Comparison of ENCODE assay signal across 9 mouse cellular contexts in the genomic region with DNA sequence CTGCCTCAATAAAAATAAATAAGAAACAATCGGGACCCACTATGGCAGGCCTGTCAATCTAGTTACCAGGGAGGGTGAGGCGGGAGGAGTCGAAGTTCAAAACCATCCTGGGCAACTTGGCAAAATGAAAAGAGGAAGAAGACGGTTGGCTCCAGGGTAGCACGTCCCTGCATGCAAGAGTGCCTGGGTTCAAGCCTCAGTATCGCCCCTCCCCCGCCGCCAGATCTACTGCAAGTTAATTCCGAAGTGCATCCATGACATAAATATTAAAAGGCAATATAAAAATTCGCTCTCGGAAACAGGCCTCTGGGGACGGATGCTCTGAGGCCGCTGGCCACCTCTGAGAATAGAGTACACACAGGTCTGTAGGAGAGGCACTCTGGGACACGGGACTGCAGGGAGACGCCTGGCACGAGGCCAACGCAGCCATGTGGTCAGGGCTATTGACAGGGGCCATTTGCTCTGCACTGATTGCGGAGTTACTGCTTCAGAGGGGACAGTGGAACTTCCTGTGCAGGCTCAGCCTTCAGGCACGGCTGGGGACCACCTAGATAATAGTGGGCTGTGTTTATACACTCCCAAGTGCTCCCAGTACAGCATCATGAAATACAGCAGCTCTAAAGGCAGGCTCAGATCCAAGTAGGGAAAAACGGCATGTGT. TPM values are rescaled to one million over a fixed set of nuclear protein-coding genes. Genes with fewer than 3 reads are reported as not detected.
DNase-seq lines count a peak whose midpoint lies in the region; ATAC-seq lines count a peak whose summit lies in the region.
"Had no signal": no experiment of that assay in that cellular context is flagged by ENCODE, and none has a peak within 500 bp of the region (broad histone marks: within the 10 kb centered on the region; RNA-seq: fewer than 3 reads in every experiment).

No protein-coding gene starts in this region.

- peak overlapping the region; percentile 52 for H3K4me2 ChIP-seq in heart, embryonic 15.5 days
- H3K4me2 ChIP-seq in stomach, embryonic 15.5 days: peak overlapping the region; percentile 30

- H3K4me1 ChIP-seq in heart, embryonic 15.5 days (replicated peaks): peaks cover 61% of the 10 kb centered on the region
- H3K4me1 ChIP-seq in stomach, embryonic 15.5 days: peaks cover 76% of the 10 kb centered on the region

- DNase-seq in layer of hippocampus, postnatal 10 days (ENCODE audit: low spot score in 2 of 2): peak; percentile 67 to 71
- no peak for DNase-seq in layer of hippocampus, adult 8-10 months (ENCODE audit: low spot score in 2 of 2)
- peak; percentile 85 for DNase-seq in cerebellum, postnatal 10 days
- DNase-seq in kidney, postnatal 10 days: peak; percentile 91
- peak; percentile 89 for DNase-seq in lung, postnatal 36 days
- DNase-seq in gastrocnemius, adult 8-10 months (ENCODE audit: low spot score in 2 of 2): no peak

- WGBS in heart, embryonic 15.5 days: 28% methylated on average over 20 of the region's 20 CpGs
- WGBS in stomach, embryonic 15.5 days: 20% methylated on average over 20 of the region's 20 CpGs

- no peaks in the 10 kb centered on the region for H3K36me3 ChIP-seq in heart, embryonic 15.5 days
- no peaks in the 10 kb centered on the region for H3K36me3 ChIP-seq in stomach, embryonic 15.5 days

- no peaks in the 10 kb centered on the region for H3K27me3 ChIP-seq in heart, embryonic 15.5 days
- H3K27me3 ChIP-seq in stomach, embryonic 15.5 days (replicated peaks): no peaks in the 10 kb centered on the region
- H3K27me3 ChIP-seq: Patski had no signal

- H3K9me3 ChIP-seq in heart, embryonic 15.5 days (replicated peaks): no peaks in the 10 kb centered on the region
- H3K9me3 ChIP-seq in stomach, embryonic 15.5 days: no peaks in the 10 kb centered on the region

- H3K4me3 ChIP-seq in heart, embryonic 15.5 days: peak overlapping the region; percentile 24
- peak overlapping the region; percentile 5; the same call in 1 of the 2 replicates for H3K4me3 ChIP-seq in stomach, embryonic 15.5 days (replicated peaks)

- no peak overlapping the region for H3K9ac ChIP-seq in heart, embryonic 15.5 days
- H3K9ac ChIP-seq in stomach, embryonic 15.5 days: no peak overlapping the region

- peak; percentile 59 for ATAC-seq in heart, embryonic 15.5 days (replicated peaks; ENCODE audit: insufficient number of reproducible peaks, insufficient read depth, low FRiP score, low read depth)
- ATAC-seq in stomach, embryonic 15.5 days (ENCODE audit: insufficient read depth, low FRiP score, low read depth): peak; percentile 77
- ATAC-seq: Patski had no signal

- H3K27ac ChIP-seq in heart, embryonic 15.5 days: peak overlapping the region; percentile 55
- H3K27ac ChIP-seq in stomach, embryonic 15.5 days: peak overlapping the region; percentile 87

RNA-seq across cellular contexts. Expression of a gene that starts 8.9 kb away (rescaled TPM):
- 100 to 1,000 TPM; 129 to 134 TPM for total RNA-seq in layer of hippocampus, postnatal 10 days (2021)
- 100 to 1,000 TPM; 119 to 176 (median 137) TPM for total RNA-seq in layer of hippocampus, adult 8-10 months (2022)
- 28.7 and 52.8 TPM in 2 replicates for polyA plus RNA-seq in heart, embryonic 15.5 days (2015; fragmentation: Nextera tagmentation; extraction: Ambion mirVana)
- polyA plus RNA-seq in stomach, embryonic 15.5 days (2015; fragmentation: Nextera tagmentation; extraction: Ambion mirVana): 119 and 135 TPM in 2 replicates
- total RNA-seq in gastrocnemius, adult 8-10 months (2022): 1 to 10 TPM; 1.8 to 3.7 (median 3.2) TPM

RNA-seq across cellular contexts. Expression of a gene that starts 30.6 kb away (rescaled TPM):
- 1 to 10 TPM; 7.4 to 9.3 TPM for total RNA-seq in layer of hippocampus, postnatal 10 days (2021)
- total RNA-seq in layer of hippocampus, adult 8-10 months (2022): 1 to 10 TPM; 7.0 to 9.4 (median 7.3) TPM
- polyA plus RNA-seq in heart, embryonic 15.5 days (2015; fragmentation: Nextera tagmentation; extraction: Ambion mirVana): 9.1 and 10.3 TPM in 2 replicates
- polyA plus RNA-seq in stomach, embryonic 15.5 days (2015; fragmentation: Nextera tagmentation; extraction: Ambion mirVana): 12.3 and 12.8 TPM in 2 replicates
- 1 to 10 TPM in 3 of 4 experiments, under 1 TPM in 1; 0.90 to 2.1 (median 1.6) TPM for total RNA-seq in gastrocnemius, adult 8-10 months (2022)

RNA-seq across cellular contexts. Expression of a gene that starts 53.2 kb away (rescaled TPM):
- 10 to 100 TPM; 16.3 to 18.3 TPM for total RNA-seq in layer of hippocampus, postnatal 10 days (2021)
- total RNA-seq in layer of hippocampus, adult 8-10 months (2022): 10 to 100 TPM; 12.5 to 15.9 (median 15.5) TPM
- polyA plus RNA-seq in heart, embryonic 15.5 days (2015; fragmentation: Nextera tagmentation; extraction: Ambion mirVana): 10.9 and 12.8 TPM in 2 replicates
- polyA plus RNA-seq in stomach, embryonic 15.5 days (2015; fragmentation: Nextera tagmentation; extraction: Ambion mirVana): 12.9 and 13.8 TPM in 2 replicates
- total RNA-seq in gastrocnemius, adult 8-10 months (2022): 1 to 10 TPM; 2.9 to 4.8 (median 3.8) TPM

Comparison
In these comparisons a context has a peak if more than half of its experiments do, and no peak if none do; other contexts are left out.
1. DNase-seq: peak in layer of hippocampus, postnatal 10 days (2 of 2), cerebellum, postnatal 10 days (2 of 2), kidney, postnatal 10 days (single experiment) and lung, postnatal 36 days (single experiment); none in layer of hippocampus, adult 8-10 months (0 of 2) and gastrocnemius, adult 8-10 months (0 of 2).
2. RNA of a gene that starts 8.9 kb away (total RNA-seq): 119 to 176 TPM in layer of hippocampus, adult 8-10 months and 129 to 134 TPM in layer of hippocampus, postnatal 10 days; 1.8 to 3.7 TPM in gastrocnemius, adult 8-10 months; every median in the first group is over 10 times any median in the second.